Mouse (Mus musculus) spleen, postnatal 4 days (tissue): ENCODE measurements around the gene Stard13.

Experiments used
- DNase-seq, 2 experiments: peaks; one replicate each; pipeline ENCODE4 v3.0.0; 2022; ENCODE audit warnings: low spot score in 2 of 2

The Stard13 gene

DNA sequence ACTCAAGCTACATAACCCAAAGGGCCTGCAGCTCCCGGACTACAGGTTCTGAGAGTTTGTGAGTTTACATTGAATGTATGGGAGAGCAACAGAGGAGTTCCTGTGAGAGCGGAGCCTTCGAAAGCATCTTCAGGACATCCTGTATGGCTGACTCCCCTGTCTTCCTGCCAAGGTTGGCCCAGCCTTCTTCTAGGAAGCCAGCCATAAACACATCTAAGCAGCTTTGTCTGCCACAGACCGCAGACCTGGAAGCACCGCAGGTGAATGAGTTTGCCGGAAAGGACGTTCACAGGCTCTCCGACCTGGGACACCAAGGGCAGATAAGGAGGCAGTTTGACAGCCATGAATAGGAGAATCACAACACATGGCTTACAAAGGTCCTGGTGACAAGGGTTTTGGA, 52.3 kb downstream of the Stard13 start:
- no peak for DNase-seq

- no peak for DNase-seq
Measured at GRCm38 (mm10) chr5:151180176-151180785, 53.4 kb downstream of the Stard13 start.

GRCm38 (mm10) chr5:151177171-151177570, 56.5 kb downstream of the Stard13 start:
- no peak for DNase-seq

DNA sequence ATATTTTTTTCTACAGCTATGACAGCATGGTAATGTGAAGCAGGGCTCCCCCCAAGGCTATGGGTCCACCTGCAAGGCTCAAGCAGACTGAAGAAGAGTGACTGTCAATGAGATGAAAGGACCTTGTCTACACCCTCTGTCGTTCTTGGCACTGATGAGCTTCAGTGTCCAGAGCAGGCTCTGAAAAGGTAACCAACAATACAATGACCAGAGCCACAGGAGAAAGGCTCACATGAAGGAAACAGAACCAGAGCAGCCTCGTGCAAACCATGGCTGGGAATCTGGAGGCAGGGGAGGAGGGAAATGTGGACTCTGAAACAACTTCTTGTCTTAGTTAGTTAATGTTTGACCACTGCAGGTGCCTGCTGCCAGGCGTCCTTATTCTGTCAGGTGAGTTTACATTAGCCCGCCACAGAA, 57.7 kb downstream of the Stard13 start:
- DNase-seq = no peak

- no peak for DNase-seq
Measured at GRCm38 (mm10) chr5:151174485-151175460, 58.9 kb downstream of the Stard13 start.

DNA sequence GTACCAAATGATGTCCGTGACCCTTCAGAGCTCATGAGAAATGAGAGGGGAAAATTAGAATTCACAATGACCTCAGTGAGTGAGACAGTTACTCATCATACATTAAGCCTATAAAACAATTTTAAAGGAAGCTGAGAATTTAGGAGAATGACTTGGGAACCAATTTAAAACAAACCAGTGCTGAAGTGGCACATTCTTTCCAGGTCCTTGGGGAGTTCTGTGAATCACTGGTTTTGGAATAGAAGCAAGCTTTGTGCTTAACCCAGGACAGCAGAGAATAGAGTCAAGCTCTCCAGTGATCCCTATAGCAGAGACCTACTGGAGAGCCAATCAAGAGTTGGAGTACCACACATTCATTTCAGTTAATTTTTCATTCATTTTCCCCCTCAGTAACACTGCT, 59.9 kb downstream of the Stard13 start:
- DNase-seq = no peak

DNA sequence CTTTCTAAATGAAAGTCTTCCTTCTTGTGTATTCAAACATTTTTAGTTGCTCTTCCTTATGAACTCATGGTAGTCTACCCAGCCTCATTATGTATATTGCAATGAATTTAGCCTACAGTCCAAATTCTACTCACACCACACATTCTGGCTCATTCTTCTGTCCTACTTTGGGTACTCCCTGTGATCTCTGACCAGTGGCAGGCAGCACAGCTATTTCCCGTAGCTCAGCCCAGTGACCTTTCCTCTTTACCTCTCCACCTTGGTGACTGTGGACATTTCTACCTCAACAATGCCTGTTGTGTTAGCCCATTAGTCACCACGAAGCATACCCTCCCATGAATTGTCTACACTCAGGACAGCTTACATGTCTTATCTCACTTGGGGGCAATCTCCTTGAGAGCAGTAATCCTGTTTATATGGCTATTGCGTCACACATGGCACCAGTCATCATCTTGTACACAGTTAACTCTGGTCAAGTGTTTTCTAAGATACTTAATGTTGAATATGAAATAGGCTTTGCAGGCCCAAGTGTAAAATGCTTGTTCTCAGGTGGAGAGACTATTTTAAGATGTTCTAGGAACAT, 63.4 kb downstream of the Stard13 start:
- DNase-seq = no peak

- DNase-seq = no peak
Measured at GRCm38 (mm10) chr5:151168191-151168590, 65.4 kb downstream of the Stard13 start.

DNA sequence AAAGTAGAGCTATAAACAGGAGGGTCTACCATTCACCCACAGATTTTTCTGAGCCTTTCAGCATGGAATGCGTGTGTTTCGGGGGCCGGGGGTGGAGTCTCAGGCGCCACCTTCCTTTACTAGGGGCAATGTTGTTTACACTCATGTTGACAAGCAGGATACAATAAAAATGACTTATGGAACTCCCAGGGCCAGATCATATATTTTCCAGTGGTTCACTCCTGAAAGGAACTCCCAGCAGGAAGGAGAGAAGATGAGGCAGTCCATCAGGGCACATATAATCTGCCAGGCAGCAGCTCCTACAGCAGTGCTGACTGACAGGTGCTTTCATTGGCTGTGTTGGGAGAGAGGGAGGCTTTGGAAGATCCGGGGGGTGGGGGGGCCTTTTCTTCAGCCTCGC, 66.0 kb downstream of the Stard13 start:
- DNase-seq = no peak

GRCm38 (mm10) chr5:151166266-151166665, 67.4 kb downstream of the Stard13 start:
- DNase-seq = no peak

- no peak for DNase-seq
Measured at GRCm38 (mm10) chr5:151165381-151166016, 68.1 kb downstream of the Stard13 start.

DNA sequence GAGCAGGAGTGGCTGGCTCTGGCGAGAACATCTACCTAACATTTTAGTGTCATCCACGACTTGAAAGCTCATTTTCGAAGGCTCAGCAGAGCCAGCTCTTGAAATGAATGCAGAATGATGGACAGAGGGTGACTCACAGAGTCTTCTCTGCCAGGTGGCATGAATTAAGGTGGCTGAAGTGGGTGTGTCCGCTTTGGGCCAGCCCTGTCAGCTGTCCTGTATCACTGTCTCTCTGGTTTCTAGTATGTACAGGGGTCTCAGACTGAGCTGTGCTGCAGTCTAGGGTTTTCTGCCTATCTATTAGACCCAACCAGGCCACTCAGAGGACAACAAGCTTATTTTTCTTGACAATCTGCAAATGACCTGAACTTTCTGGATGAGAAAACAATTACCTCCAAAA, 68.8 kb downstream of the Stard13 start:
- no peak for DNase-seq

DNA sequence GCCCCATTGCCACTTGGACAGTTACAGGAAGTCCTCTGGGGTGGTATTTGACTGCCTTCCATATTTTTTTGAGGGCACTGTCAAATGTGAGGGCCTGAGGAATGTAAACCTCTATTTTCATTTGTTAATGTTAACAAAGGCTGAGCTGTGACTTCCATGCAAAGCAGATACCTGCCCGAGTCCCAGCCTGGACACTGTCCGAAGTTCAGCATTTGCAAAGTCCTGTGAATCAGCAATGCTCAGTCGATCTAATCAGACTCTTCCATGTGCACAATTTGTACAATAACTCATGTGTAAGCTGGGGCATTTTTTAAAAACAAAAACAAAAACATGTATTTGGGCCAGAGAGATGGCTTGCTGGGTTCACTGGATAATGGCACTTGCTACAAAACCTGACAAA, 71.0 kb downstream of the Stard13 start:
- no peak for DNase-seq

DNA sequence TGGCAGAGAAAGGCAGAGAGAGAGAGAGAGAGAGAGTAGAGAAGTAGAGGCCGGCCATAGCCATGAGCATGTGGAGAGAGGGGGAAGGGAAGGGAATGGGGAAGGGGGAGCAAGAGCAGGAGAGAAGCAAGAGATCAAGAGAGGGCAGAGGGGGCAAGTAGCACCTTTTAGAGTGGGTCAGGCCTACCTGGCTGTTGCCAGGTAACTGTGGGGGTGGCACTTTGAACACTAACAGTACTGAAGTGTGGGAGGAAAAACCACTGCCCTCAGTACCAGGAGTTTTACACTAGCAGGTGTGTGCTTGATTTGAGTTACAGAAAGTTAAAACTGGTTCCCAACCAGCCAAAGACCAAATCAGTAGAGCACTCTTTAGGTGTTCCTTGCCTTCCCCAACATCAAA, 78.4 kb downstream of the Stard13 start:
- DNase-seq = no peak

DNA sequence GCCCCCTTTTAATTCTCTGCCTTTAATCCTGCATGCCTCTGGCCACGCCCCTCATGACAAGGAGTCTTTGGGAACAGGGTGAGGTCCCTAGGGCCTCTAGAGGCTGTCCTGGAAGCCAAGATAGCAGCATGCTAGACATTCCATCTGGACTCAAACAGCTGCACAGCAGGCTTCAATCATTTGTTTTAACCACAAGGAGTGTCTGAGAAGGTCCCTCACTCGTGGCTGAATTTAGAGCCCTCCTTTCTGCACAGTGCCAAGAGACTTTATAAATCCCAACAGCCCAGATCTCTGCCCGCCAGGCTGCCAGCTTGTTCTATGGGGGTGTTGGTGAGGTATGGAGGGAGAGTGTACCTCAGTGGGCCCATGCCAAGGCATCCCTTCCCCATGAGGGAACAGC, 78.9 kb downstream of the Stard13 start:
- DNase-seq = no peak

DNA sequence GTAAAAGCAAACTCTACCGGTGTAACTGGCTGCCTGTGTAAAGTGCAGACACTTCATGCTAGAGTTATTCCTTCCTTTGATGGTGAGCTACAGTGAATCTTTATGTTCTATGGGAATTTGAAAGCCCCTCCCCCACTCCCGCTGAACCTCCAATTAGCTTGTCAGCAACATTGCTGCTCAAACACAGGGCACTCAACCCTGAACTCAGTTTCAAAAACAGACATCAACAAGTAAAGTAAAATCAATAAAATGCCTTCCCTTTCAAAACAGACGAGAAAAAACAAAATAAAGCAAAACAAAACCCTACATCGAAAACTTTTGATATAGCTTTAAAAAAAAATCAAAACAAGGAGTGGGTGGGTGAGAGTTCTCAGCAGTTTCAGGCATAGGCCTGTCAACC, 79.6 kb downstream of the Stard13 start:
- DNase-seq = no peak

GRCm38 (mm10) chr5:151151549-151151948, 82.1 kb downstream of the Stard13 start:
- no peak for DNase-seq

DNA sequence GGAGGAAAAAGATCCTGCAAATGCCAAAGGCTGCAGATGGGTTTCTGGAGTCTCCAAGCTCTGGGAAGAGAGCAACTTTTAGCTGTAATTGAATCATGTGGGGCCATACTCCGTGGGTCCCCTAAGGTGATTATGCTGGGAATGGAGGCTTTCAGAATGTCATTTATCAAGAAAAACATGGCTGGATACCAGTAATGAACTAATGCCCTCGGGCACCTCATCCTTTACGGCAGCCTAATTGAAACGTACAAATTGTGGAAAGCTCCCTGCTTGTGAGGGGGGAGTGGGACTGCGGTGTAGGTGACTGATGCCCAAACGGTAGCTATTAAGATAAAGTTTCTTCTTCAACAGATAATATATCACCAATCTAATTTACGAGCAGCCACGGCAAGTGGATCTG, 84.1 kb downstream of the Stard13 start:
- no peak for DNase-seq

DNA sequence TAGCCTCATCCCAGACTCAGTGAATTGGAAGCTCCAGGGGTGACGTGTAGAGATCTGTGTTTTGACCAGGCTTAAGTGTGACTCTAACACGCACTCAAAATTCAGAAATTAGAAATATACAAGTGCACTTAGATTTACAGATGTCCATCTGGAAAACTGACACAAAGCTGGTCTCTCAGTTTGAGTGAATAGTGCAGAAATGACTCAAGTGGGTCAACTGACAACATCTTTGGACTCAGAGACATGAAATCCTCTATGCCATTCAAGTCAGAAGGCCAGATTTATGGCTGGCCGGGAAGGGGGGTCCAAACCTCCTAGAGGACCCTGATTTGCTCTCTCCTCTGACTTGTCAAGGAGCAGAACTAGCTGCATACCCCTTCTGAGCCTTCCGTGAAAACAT, 85.6 kb downstream of the Stard13 start:
- DNase-seq = no peak

GRCm38 (mm10) chr5:151145807-151146206, 87.8 kb downstream of the Stard13 start:
- no peak for DNase-seq

DNA sequence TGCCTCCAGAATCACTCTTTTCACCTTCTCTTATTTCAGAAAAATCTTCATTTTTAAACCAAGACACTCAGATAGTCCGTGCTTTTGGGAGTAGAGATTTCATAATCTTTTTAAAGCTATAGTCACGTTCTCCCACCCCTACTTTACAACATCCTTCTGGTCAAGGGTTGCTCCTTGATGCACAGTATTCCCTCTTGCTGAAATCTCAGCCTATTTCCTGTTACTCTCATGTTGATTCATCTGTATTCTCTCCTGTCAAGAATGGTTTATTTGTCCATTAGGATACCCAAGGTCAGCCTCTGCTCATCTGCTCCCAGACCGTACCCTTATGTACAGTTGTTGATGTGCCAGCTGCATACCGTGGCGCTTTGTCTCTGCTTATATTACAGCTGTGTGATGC, 89.7 kb downstream of the Stard13 start:
- DNase-seq = no peak
